Mouse (Mus musculus) bone marrow macrophage, adult 2 months (primary cell): ENCODE data around the gene Asb7. TPM values are rescaled to one million over a fixed set of nuclear protein-coding genes. Genes with fewer than 3 reads are reported as not detected.

Source experiments
- H3K27ac ChIP-seq: 2 replicates; pipeline ENCODE4 v1.5.1; 2012; ENCODE audit warnings: low read depth, low read length; ENCODE audit not compliant: insufficient read depth
- H3K4me1 ChIP-seq: 2 replicates; pipeline ENCODE4 v1.6.1; 2012; ENCODE audit warnings: low read length; ENCODE audit not compliant: control insufficient read depth, insufficient read depth
- H3K4me3 ChIP-seq: 2 replicates; pipeline ENCODE4 v1.5.1; 2012; ENCODE audit warnings: mild to moderate bottlenecking, low read length, moderate library complexity; ENCODE audit not compliant: insufficient read depth
- CTCF ChIP-seq: IDR thresholded peaks from 2 replicates; pipeline ENCODE4 v1.5.1; 2012; ENCODE audit warnings: low read depth, mild to moderate bottlenecking, low read length, moderate library complexity
- POLR2A ChIP-seq: IDR thresholded peaks from 2 replicates; pipeline ENCODE4 v1.6.1; 2012; ENCODE audit warnings: mild to moderate bottlenecking, low read depth, low read length, borderline replicate concordance
- polyA plus RNA-seq: library from polyadenylated mRNA; stranded (reverse); fragments of >200 nt; gene quantifications from 2 replicates; pipeline ENCODE4 v1.2.4, GENCODE M21; 2012; ENCODE audit not compliant: missing spikeins, insufficient read depth, insufficient read length

Gene Asb7
- polyA plus RNA-seq, 1 experiment = 15.6 TPM

- TF ChIP-seq POLR2A (no peak), CTCF (no peak)
- H3K27ac ChIP-seq = no peak overlapping the region
- H3K4me1 ChIP-seq = peaks cover 4% of the 10 kb centered on the region; the same call in 1 of the 2 replicates
Observed at GRCm38 (mm10) chr7:66660972-66661371, 28.4 kb downstream of the Asb7 start.

DNA sequence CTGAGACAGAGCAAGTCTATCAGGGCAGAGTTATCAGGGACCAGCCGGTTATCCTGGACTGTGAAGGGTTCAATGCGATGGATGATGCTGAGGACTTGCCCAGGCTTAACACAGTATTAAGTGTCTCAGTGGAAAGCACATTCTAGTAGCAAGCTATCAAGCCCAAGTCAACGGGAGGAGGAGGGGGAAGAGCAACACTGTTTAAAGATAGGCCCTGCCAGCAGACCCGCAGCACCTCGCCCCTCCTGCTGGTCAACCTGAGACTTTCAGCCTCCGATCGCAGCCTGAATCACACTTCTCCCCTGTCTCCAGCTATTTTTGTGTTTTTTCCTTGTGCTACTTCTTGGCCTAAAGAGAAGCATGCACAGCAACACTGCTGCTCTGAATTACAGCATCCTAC lies 29.1 kb downstream of the Asb7 start:
- no peak overlapping the region for H3K4me3 ChIP-seq
- H3K4me1 ChIP-seq = peaks cover 4% of the 10 kb centered on the region; the same call in 1 of the 2 replicates
- no peak for TF ChIP-seq POLR2A
- no peak overlapping the region for H3K27ac ChIP-seq

More at GRCm38 (mm10) chr7:66660972-66661371, 28.4 kb downstream of the Asb7 start:
- H3K4me3 ChIP-seq = no peak overlapping the region

DNA sequence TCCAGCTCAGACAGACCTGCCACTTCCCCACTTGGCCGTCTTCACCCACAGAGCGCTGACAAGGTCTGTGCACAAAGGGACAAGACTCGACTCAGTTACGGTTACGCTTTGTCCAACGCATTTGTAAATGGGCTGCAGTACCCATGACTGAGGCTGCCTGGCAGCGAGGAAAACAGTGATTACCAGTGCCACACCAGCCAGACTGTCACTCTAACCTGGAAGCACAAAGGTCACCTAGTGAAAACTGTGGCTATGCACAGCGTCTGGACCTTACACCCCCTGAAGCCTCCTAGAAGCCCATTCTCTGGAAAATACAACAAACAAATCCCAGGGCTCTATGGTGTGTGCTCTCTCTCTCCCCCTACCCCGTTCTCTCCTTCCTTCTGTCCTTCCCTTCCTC lies 33.9 kb downstream of the Asb7 start:
- peaks cover 4% of the 10 kb centered on the region; the same call in 1 of the 2 replicates for H3K4me1 ChIP-seq
- TF ChIP-seq POLR2A (no peak), CTCF (no peak)
- no peak overlapping the region for H3K4me3 ChIP-seq
- H3K27ac ChIP-seq = no peak overlapping the region

GRCm38 (mm10) chr7:66653596-66653995 lies 35.8 kb downstream of the Asb7 start:
- H3K4me1 ChIP-seq = peaks cover 2% of the 10 kb centered on the region; the same call in 1 of the 2 replicates
- no peak overlapping the region for H3K4me3 ChIP-seq
- TF ChIP-seq POLR2A (no peak), CTCF (no peak)
- H3K27ac ChIP-seq = no peak overlapping the region

GRCm38 (mm10) chr7:66652216-66652615 lies 37.2 kb downstream of the Asb7 start:
- Histone ChIP-seq H3K4me3 (no peak overlapping the region), H3K27ac (no peak overlapping the region), H3K4me1 (no peaks in the 10 kb centered on the region)
- no peak for TF ChIP-seq CTCF
- no peak for TF ChIP-seq POLR2A

- H3K4me1 ChIP-seq = no peaks in the 10 kb centered on the region
- TF ChIP-seq CTCF (no peak), POLR2A (no peak)
- no peak overlapping the region for H3K4me3 ChIP-seq
- H3K27ac ChIP-seq = no peak overlapping the region
Observed at GRCm38 (mm10) chr7:66650883-66651282, 38.5 kb downstream of the Asb7 start.

DNA sequence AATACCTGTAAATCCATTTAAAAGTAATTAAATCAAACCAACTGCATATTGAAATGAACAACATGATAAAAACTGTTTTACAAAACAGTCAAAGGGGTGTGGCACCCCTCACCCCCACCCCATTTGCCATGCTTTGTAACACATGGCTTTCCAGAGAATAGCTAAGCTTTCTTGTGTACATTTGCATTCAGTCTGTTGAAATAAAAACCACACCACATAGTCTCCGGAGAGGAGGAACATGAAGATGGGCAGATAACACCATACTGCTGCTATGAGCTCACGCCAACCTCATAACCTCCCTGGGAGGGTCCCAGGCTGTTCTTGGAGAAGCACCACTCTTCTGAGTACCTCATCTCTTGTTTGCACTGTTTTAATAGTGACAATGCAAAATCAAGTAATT lies 40.2 kb downstream of the Asb7 start:
- no peak overlapping the region for H3K27ac ChIP-seq
- H3K4me3 ChIP-seq = no peak overlapping the region
- no peaks in the 10 kb centered on the region for H3K4me1 ChIP-seq
- TF ChIP-seq POLR2A (no peak), CTCF (no peak)

DNA sequence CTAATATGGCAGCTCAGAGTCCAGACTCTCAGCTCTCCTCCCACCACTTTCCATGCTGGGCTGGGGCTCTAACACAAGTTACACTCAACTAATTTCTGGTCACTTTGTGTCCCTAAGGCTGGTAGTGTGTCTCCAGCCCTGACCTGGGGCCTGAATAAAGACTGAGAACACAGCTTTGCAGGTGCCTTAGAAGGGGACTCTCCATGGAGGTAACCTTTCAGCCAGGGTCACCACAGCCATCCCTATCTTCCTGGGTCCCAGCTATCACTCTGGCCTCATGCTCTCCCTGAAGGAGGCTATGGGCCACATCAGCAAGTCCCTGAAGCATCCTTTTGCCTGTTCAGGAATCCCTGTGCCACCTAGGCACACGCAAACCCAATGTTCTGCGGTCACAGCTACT lies 43.7 kb downstream of the Asb7 start:
- TF ChIP-seq POLR2A = no peak
- no peak overlapping the region for H3K4me3 ChIP-seq
- H3K27ac ChIP-seq = no peak overlapping the region
- H3K4me1 ChIP-seq = no peaks in the 10 kb centered on the region

- TF ChIP-seq CTCF (no peak), POLR2A (no peak)
- Histone ChIP-seq H3K4me3 (no peak overlapping the region), H3K4me1 (no peaks in the 10 kb centered on the region)
Observed at GRCm38 (mm10) chr7:66633351-66633750, 56.0 kb downstream of the Asb7 start.

DNA sequence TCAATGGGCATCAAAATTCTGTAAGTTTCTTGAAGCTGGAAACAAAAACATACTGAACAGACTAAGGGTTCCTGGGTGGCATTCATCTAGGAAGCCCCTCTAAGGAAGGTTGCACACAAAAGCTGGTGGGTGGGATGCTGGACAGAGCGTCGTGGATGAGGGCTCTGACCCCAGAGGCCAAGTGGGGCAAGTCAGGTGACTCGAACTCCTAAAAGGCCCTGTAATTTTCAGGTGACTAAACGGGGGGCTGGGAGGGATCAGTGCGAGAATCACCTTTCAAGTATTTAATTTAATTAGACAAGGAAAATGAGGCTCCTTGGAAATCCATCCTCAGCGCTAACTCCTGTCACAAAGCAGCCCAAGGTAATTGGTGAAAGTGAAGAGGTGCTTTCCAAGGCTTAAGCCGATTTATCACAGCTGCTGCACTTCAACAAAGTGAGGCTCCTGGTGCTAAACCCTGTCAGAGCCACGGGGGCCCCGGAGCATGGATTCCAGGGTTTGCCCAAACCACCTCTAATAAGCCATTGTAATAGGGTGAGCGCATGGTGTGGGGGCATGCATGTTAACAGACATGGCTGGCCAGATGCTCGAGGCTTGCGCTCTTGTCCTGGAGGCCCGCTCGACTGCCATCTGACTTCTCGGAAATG lies 59.1 kb downstream of the Asb7 start:
- Histone ChIP-seq H3K4me1 (no peaks in the 10 kb centered on the region), H3K4me3 (no peak overlapping the region), H3K27ac (no peak overlapping the region)
- TF ChIP-seq CTCF (no peak), POLR2A (no peak)

More at GRCm38 (mm10) chr7:66633351-66633750, 56.0 kb downstream of the Asb7 start:
- H3K27ac ChIP-seq = no peak overlapping the region
